Mouse (Mus musculus) spleen, embryonic (tissue): ENCODE results near the gene Sardh.

Source experiments
- CTCF ChIA-PET: fragments of 350-600 bp; sonication (Branson Sonifier 250); formaldehyde crosslinking; loops from one replicate; lab custom pipeline; 2022; lab: Charles Lee

Gene Sardh

GRCm38 (mm10) chr2:27228809-27229480 lies 19.2 kb downstream of the Sardh start:
- CTCF ChIA-PET: interaction anchor here (0.6 kb wide), 1 partner anchor 69 kb away, joined by 3 read pairs; no protein-coding TSS in a partner anchor

- CTCF ChIA-PET: no interaction called here
Observed at GRCm38 (mm10) chr2:27226572-27226971, 21.6 kb downstream of the Sardh start.

- CTCF ChIA-PET: no interaction called here
Observed at GRCm38 (mm10) chr2:27223012-27223421, 25.1 kb downstream of the Sardh start.

GRCm38 (mm10) chr2:27218569-27218968 lies 29.6 kb downstream of the Sardh start:
- CTCF ChIA-PET: no interaction called here

- CTCF ChIA-PET: no interaction called here
Observed at GRCm38 (mm10) chr2:27218121-27218544, 30.0 kb downstream of the Sardh start.

GRCm38 (mm10) chr2:27215537-27215936 lies 32.6 kb downstream of the Sardh start:
- CTCF ChIA-PET: interaction anchor here (0.7 kb wide), 1 partner anchor 109 kb away, joined by 3 read pairs; no protein-coding TSS in a partner anchor

GRCm38 (mm10) chr2:27211966-27212893 lies 35.9 kb downstream of the Sardh start:
- CTCF ChIA-PET: interaction anchor here (0.5 to 1.1 kb wide), 4 partner anchors 12 to 911 kb away, joined by 3 to 6 read pairs (median 3); no protein-coding TSS in a partner anchor

- CTCF ChIA-PET: interaction anchor here (0.7 to 1.3 kb wide), 2 partner anchors 26 to 624 kb away, joined by 9 to 16 read pairs; no protein-coding TSS in a partner anchor
Observed at GRCm38 (mm10) chr2:27210676-27211210, 37.4 kb downstream of the Sardh start.

- CTCF ChIA-PET: interaction anchor here (0.7 to 1.3 kb wide), 2 partner anchors 27 to 623 kb away, joined by 9 to 16 read pairs; no protein-coding TSS in a partner anchor
Observed at GRCm38 (mm10) chr2:27210255-27210654, 37.9 kb downstream of the Sardh start.

- CTCF ChIA-PET: interaction anchor here (0.7 kb wide), 2 partner anchors 392 to 623 kb away, joined by 3 to 16 read pairs; no protein-coding TSS in a partner anchor
Observed at GRCm38 (mm10) chr2:27209816-27210215, 38.3 kb downstream of the Sardh start.

GRCm38 (mm10) chr2:27209370-27209769 lies 38.8 kb downstream of the Sardh start:
- CTCF ChIA-PET: interaction anchor here (0.6 to 0.7 kb wide), 2 partner anchors 392 to 822 kb away, joined by 3 read pairs; no protein-coding TSS in a partner anchor

GRCm38 (mm10) chr2:27207126-27207525 lies 41.0 kb downstream of the Sardh start:
- CTCF ChIA-PET: no interaction called here

GRCm38 (mm10) chr2:27206128-27206797 lies 41.9 kb downstream of the Sardh start:
- CTCF ChIA-PET: no interaction called here

GRCm38 (mm10) chr2:27205666-27206065 lies 42.5 kb downstream of the Sardh start:
- CTCF ChIA-PET: interaction anchor here (0.5 kb wide), 1 partner anchor 39 kb away, joined by 3 read pairs; no protein-coding TSS in a partner anchor

- CTCF ChIA-PET: no interaction called here
Observed at GRCm38 (mm10) chr2:27200586-27200985, 47.6 kb downstream of the Sardh start.

- CTCF ChIA-PET: no interaction called here
Observed at GRCm38 (mm10) chr2:27198551-27199246, 49.4 kb downstream of the Sardh start.

GRCm38 (mm10) chr2:27189994-27190393 lies 58.1 kb downstream of the Sardh start:
- CTCF ChIA-PET: no interaction called here

- CTCF ChIA-PET: no interaction called here
Observed at GRCm38 (mm10) chr2:27187531-27187930, 60.6 kb downstream of the Sardh start.

GRCm38 (mm10) chr2:27183734-27184133 lies 64.4 kb downstream of the Sardh start:
- CTCF ChIA-PET: no interaction called here

- CTCF ChIA-PET: no interaction called here
Observed at GRCm38 (mm10) chr2:27181907-27182306, 66.2 kb downstream of the Sardh start.
